Mouse (Mus musculus) common myeloid progenitor, adult 5-6 weeks (primary cell): ENCODE data around the gene 6330409D20Rik. TPM values are rescaled to one million over a fixed set of nuclear protein-coding genes. Genes with fewer than 3 reads are reported as not detected.

Experiments
- ATAC-seq: replicated peaks from 2 replicates; pipeline ENCODE4 v1.8.0; 2016; ENCODE audit warnings: low read depth, mild to moderate bottlenecking, moderate TSS enrichment, inconsistent platforms; ENCODE audit not compliant: poor library complexity, severe bottlenecking
- total RNA-seq: library from RNA; stranded (forward); fragments of 200-1000, 187-1606 nt; gene quantifications from 2 replicates; pipeline ENCODE4 v1.2.3, GENCODE M21; 2017

The 6330409D20Rik gene
- total RNA-seq, 1 experiment from 2014 or later: not detected

DNA sequence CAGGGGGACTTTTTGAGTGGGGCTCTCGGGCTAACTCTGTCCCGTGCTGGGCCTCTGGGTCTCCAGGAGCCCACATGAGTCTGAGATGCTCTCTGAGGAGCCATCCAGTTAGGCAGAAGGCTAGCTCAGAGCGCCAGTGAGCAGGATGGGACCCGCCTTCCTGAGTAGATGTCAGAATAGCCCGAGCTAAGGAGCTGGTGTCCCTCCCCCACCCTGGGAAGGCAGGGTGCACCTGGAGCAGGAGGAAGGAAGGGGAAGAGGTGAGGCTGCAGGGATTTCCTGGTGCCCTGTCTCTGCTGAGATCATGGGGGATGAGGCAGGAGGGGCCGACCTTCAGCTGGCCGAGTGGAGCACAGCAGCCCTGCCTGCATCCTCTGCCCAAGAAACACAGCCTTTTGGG lies 12.4 kb downstream of the 6330409D20Rik start:
- no peak for ATAC-seq

DNA sequence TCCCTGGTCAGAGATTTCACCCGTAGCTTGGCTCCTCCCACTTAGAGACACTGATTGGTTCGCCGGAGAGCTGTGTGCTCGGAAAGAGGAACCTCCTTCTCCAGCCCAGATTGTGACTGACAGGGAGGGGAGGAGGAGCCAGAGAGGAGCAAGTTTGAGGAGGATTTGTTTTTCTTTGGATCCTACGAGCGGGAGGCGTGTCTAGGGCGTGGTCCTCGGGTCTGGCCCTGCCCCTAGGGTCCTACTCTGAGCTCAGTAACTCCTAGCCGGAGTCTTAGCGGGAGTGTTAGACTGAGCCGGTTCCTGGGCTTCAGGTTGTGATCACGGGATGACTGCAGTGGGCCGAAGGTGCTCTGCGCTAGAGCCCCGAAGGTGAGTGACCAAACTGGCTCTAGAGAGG lies 13.4 kb downstream of the 6330409D20Rik start:
- peak; percentile 100 for ATAC-seq

- no peak for ATAC-seq
These were observed 15.7 kb downstream of the 6330409D20Rik start for GRCm38 (mm10) chr2:32724832-32725790.

DNA sequence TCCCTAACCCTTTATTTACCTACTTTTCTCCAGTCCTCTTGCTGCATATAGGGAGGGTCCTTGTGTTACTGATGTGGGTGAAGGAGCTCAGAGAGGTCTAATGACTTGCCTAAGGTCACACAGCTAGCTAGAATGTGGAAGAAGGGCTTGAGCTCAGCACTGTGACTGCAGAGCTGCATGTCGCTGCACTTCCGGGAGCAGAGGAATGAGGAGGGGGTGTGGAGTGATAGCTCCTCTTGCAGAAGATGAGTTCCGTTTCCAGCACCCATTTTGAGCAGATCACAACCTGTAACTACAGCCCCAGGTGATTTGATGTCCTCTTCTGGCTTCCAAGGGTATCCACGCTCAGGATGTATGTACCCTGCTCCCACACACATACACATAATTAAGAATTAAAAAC lies 16.7 kb downstream of the 6330409D20Rik start:
- ATAC-seq: no peak

- ATAC-seq: no peak
These were observed 18.2 kb downstream of the 6330409D20Rik start for GRCm38 (mm10) chr2:32722581-32722980.

DNA sequence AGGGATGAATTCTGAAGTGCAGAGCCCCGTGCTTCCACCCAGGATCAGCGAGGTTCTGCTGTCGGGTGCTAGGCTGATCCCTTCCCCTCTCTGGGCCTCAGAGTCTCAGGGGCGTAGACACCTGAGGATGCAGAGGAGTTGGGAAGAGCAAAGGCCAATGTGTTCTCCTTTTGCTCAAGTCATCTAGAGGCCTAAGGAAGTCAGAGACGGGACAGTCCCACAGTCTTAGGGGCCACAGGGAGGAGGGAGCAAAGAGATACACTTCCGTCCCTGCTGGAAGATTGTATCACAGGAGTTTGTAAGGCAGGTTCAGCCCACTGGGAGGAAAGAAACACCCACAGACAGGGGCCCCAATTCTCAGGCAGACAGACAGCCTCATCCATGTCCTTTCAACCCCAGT lies 18.8 kb downstream of the 6330409D20Rik start:
- ATAC-seq: peak; percentile 37

GRCm38 (mm10) chr2:32720681-32721229 lies 20.1 kb downstream of the 6330409D20Rik start, which contains the start of gene Sh2d3c:
TSS of gene Sh2d3c (plus strand) at chr2:32721055.
- peak; percentile 77 for ATAC-seq

- no peak for ATAC-seq
These were observed 20.8 kb downstream of the 6330409D20Rik start for GRCm38 (mm10) chr2:32720053-32720452.

DNA sequence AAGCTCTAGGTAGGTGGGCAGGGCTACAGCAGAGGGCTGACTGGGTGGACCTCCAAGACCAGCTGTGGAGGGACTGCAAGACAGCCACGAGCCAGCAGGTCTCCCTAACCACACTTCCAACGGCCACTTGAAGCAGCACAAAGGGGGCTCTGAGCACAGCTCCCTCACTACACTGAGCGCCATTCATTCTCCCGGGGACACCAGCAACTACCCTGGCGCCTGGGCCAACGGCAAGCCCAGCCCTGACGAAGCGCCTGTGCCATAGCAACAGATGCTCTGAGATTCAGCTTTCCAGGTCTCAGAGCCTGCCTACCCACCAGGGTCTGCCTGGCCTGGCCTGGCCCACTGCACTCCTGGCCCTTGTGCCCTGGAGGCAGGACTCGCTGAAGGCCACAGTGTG lies 22.1 kb downstream of the 6330409D20Rik start:
- ATAC-seq: no peak

- peak; percentile 63 for ATAC-seq
These were observed 25.8 kb downstream of the 6330409D20Rik start for GRCm38 (mm10) chr2:32714987-32715425.

DNA sequence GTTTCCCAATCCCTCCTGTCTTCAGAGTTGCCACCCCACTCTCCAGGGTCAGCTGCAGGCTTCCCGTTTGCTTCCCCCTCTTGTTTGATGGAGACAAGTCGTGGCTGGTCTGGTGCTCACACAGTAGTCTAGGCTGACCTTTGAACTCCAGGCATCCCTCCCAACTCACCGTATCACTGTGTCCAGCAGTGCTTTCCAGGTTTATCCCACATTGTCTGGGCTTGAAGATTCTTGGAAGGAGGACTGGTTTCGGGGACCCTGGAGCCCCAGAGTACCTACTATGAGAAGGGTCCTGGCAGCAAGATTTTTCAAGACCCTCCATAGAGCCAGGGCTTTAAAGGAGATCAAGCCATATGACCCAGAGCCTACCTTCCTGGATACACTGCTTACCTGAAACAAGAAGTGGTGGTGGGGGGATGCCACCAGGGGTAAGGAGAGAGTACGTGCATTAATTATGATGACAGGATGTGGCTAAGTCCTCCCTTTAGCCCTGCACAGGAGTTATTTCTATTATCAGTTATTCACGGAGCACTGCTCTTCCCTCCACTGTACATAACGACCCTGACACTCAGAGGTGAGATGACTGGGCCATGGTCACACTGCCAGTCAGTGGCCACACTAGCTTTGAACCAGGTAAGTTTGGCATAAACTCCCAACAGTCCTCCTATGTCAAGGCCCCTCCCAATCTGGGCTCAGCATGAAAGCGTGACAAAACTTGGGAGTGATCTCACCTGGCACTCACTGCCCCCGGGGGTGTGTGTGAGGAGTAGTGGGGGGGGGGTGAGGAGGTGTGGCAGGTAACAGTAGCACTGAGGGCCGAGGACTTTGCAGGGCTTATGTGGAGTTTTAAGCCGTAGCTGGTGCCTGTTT lies 26.5 kb downstream of the 6330409D20Rik start:
- no peak for ATAC-seq

DNA sequence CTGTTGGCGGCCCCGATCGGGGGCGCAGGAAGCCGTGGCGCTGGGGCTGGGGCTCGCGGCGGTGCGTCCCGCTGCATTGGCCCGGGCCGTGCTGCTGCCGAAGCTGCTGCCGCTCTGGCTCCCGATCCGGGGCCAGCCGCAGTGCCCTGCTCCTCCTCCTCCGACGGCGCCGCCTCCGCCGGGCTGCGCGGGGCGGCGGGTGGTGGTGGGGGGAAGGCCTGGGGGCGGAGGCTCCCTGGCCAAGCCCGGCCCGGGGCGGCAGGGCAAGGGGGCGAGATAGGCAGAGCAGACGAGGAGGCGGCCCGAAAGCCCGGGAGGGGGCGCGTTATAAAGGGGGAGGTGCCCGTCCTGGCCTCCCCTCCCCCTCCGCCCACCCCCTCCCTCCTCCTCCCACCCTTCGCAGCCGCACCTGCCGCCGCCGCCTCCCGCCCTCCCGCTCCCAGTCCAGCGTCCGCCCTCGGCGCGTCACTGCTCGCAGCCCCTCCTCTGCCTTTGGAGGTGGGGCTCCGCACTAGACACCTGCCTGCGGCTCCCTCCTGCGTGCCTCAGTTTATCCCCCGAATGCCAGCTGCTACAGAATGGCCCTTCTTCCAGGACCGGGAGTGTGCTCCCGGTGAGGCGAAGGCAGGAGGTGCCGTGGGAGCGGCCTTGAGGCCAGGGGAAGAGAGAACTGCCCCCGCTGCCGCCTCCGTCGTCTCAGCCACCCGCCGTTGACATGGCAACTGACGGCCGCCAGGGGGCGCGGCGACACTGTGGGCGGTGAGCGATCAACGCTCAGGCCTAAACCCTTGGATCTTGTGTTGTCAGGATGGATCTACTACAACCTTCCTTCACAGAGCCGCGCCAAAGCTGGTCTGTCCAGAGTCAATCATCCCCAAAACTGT lies 27.6 kb downstream of the 6330409D20Rik start, which contains the start of gene Cdk9:
TSS of gene Cdk9 (minus strand) at position 143 of the 884 bp plus-strand sequence.
- ATAC-seq: peak; percentile 53

DNA sequence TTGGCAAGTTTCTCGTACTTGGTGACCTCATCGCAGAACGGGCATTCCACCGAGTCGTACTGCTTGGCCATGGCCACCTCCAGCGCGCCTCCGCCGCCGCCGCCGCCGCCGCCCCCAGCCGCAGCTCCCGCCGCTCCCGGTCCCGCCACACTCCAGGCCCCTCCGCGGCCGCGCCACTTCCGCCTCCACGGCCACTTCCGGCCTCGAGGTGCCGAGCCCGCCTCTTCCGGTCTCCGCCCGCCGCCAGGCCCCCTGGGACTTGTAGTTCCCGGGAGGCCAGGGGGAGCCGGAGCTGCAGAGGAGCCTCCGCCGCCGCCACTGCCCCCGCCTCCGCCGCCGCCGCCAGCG lies 28.3 kb downstream of the 6330409D20Rik start:
- ATAC-seq: peak; percentile 34; the same call in 1 of the 2 replicates

- ATAC-seq: 0 out of 2 replicates have a peak, but pooled peaks have one; percentile 6
These were observed 28.7 kb downstream of the 6330409D20Rik start for GRCm38 (mm10) chr2:32712108-32712551.

- no peak for ATAC-seq
These were observed 29.3 kb downstream of the 6330409D20Rik start for GRCm38 (mm10) chr2:32711301-32712056.

- ATAC-seq: 0 out of 2 replicates have a peak, but pooled peaks have one; percentile 11
These were observed 30.4 kb downstream of the 6330409D20Rik start for GRCm38 (mm10) chr2:32710425-32710824.

DNA sequence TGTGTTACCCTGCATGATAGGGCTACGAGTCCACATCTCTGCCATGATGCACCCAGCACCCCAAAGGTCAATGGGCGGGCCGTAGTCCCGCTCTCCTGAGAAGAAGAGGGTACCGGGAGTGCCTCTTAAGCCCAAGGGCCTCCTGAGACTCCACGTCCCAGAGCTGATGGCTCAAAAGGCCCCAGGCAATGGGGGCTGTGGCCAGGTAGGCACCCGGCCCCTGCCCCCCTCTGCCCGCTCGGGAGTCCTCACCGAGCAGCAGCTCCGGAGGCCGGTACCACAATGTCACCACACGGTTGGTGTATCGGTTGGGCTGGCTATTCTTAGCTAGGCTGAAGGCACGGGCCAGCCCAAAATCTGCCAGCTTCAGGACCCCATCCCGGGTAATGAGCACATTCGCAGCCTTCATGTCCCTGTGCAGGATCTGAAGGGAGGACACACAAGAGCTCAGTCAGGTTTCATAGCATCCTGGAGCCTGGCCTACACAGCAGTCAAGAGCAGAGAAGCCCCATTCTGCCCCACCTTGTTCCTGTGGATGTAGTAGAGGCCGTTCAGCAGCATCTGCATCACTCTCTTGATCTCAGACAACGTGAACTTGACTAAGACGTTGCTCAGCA lies 31.2 kb downstream of the 6330409D20Rik start:
- no peak for ATAC-seq

GRCm38 (mm10) chr2:32708643-32709042 lies 32.2 kb downstream of the 6330409D20Rik start:
- ATAC-seq: peak; percentile 27
